Mouse (Mus musculus) layer of hippocampus, adult 9-10 months (tissue): ENCODE data around the gene Slc39a5.
A peak's percentile ranks its signal among the peaks of the same experiment; 100 is the strongest.

Experiments used
- DNase-seq: peaks from one replicate; pipeline ENCODE4 v3.0.0; 2022; ENCODE audit warnings: low spot score

The Slc39a5 gene

DNA sequence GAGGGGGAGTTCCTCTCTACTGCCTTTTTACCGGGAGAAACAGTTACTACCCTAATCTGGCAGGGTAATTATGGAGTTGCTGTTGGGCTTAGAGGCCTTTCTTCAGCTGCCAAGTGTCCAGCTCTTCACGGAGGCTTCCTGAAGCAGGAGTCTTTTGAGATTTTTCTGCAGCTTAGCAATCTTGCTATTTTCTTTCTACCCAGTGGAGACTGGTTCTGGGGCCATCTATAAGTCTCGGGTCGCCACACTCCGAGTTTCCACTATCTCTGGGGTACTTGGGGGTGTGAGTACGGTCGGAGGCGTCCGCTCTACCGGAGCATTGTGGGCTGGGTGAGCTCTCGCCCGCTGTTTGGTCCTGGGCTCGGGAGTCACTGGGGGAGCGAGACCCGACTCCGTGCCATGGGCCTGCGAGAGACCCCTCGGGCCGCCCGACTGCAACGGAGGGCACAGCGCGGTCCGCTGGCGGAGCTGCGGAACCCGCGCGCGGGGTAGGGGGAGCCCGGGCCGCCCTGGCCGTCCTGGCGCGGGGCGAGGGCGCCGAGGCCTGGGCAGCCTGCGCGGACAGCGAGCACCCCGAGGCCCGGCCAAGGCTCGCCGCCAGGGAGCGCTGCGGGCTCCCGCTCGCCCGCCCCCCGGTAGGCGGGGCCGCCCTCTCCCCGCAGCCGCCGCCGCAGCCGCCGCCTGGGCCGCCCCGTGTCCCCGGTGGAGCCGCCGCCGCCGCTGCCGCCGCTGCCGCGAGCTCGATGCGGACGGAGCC lies 24.4 kb downstream of the Slc39a5 start, which contains the start of gene Ankrd52:
TSS of gene Ankrd52 (plus strand) at position 661 of the 757 bp plus-strand sequence.
- DNase-seq: no peak

DNA sequence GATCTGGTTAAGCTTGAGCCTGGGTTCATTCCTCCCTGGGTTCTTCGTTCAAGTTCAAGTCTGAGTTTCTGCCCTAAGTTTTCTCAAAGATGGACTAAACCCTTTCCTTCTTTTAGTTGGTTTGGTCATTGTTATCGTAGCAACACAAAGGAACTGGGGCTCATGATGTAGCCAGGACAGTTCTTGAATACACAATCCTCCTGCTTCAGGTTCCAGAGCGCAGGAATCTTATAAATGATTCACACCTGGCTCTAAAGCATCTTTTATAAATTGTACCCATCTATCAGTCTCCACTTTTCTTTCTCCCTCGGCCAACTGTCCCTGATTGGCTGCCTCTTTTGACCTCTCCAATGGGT lies 25.0 kb downstream of the Slc39a5 start:
- no peak for DNase-seq

DNA sequence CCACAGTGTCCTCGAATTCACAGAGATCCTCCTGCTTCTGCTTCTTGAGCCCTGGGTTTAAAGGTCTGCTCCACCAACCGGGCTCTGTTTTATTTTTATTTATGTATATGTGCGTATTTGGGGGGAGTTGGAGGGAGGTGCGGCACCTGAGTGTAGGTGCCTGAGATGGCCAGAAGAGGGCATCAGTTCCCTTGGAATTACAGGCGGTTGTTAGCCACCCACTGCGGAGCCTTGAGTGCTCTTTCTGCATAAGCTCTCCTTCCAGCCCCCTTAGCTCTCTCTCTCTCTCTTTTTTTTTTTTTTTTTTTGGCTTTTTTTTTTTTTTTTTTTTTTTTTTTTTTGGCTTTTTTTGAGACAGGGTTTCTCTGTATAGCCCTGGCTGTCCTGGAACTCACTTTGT lies 26.6 kb downstream of the Slc39a5 start:
- no peak for DNase-seq

GRCm38 (mm10) chr10:128372989-128373748 lies 27.9 kb downstream of the Slc39a5 start:
- DNase-seq: no peak

DNA sequence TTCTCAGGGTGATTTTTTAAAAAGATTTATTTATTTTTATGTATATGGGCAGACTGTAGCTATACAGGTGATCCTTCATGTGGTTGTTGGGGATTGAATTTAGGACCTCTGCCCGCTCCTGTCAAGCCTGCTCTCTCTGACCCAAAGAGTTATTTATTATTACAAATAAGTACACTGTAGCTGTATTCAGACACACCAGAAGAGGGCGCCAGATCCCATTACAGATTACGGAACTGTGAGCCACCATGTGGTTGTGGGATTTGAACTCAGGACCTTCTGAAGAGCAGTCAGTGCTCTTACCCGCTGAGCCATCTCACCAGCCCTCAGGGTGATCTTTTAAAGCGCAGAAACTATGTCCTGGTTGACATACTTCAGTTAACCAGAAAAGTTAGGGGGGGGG lies 28.9 kb downstream of the Slc39a5 start:
- DNase-seq: no peak

DNA sequence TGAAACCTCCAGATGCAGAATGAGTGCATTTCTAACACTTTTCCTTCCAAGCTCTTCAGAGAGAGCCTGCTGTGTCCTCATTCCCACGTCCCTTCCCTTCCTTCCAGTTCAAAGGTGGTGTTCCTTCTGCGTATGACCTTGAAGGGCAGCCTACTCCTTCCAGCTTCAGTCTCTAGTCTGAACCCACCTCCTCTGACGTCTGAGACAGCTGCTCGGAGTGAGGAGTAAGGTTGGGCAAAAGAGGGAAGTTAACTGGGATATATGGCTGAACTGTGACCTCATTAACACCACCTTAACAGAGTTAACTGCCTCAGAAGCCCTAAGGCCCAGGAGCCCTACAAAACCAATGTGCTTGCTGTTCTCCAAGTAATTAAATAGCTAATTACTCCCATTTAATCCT lies 30.4 kb downstream of the Slc39a5 start:
- no peak for DNase-seq

GRCm38 (mm10) chr10:128370021-128370420 lies 31.0 kb downstream of the Slc39a5 start:
- no peak for DNase-seq

- DNase-seq: no peak
These were observed 31.4 kb downstream of the Slc39a5 start for GRCm38 (mm10) chr10:128369599-128369998.

GRCm38 (mm10) chr10:128369218-128369543 lies 31.8 kb downstream of the Slc39a5 start:
- DNase-seq: no peak

- peak; percentile 81 for DNase-seq
These were observed 32.4 kb downstream of the Slc39a5 start, which contains the start of gene Coq10a for GRCm38 (mm10) chr10:128368402-128369217. Coq10a (minus strand) TSS chr10:128368997.

- DNase-seq: no peak
These were observed 33.1 kb downstream of the Slc39a5 start for GRCm38 (mm10) chr10:128367899-128368401.

- DNase-seq: no peak
These were observed 38.5 kb downstream of the Slc39a5 start for GRCm38 (mm10) chr10:128362568-128362967.

- no peak for DNase-seq
These were observed 39.2 kb downstream of the Slc39a5 start for GRCm38 (mm10) chr10:128361836-128362235.

GRCm38 (mm10) chr10:128359226-128359625 lies 41.8 kb downstream of the Slc39a5 start:
- DNase-seq: no peak

- peak; percentile 58 for DNase-seq
These were observed 42.2 kb downstream of the Slc39a5 start for GRCm38 (mm10) chr10:128358796-128359195.

DNA sequence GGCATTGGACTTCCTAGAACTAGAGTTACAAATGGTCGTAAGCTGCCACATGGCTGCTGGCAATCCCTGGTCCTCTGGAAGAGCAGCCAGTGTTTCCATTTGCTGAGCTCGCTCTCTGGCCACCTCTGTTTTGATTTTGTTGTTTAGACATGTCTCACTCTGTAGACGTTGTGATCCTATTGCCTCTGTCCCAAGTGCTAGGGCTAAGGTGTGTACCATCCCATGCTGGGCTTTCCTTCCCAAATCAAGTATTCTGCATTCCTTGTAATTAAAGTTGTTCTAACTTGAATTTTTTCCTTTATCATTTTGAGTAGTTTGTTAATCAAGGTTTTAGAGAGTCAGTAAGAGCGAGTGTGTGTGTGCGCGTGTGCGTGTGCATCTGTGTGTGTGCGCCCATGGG lies 53.5 kb downstream of the Slc39a5 start:
- DNase-seq: no peak
